Mouse (Mus musculus) adrenal gland, adult 2 months (tissue): ENCODE measurements at regions not wholly inside any gene's neighbourhood (a gene's known extent, or its start where the extent isn't known, plus 50 kb on each side); places are given as distances from the start of the nearest gene placed in this dataset.

Experiments
- DNase-seq: peaks from one replicate; pipeline ENCODE4 v3.0.0; 2021

- no peak for DNase-seq
Measured at GRCm38 (mm10) chr4:10604513-10604912, 269.8 kb upstream of the 2610301B20Rik start.

DNA sequence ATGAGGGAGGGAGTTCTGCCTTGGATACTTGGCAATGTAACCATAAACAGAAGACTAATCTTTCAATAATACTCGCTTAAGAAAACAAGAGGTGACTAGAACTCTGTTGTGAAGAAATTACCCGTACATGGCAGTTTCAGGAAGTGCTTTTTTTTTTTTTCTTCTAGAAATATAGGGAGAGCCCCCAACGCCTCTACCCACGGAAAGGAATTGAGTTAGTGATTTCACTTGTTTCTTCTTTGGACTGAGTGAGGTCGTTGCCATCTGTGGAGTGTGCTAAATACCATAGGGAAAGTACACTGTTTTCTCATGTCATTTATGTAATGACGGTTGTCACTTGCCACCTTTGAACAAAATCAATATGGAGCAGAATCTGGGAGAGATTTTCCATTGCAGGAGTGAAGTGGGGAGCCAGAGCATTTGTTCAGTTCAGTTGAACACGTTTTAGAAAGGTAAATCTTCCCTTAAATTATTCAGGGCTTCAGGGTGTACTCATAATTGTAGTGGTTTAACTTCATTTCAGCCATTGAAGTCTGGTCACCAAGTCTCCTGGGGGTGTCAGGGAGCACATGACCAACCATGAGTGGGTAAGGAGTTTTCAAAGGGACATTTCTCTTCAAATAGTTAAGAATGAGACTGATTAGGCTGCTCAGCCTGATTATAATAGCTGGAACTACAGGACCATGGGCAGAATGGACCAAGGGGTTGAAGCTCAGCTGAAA lies 266.3 kb upstream of the 2610301B20Rik start:
- DNase-seq = no peak

- no peak for DNase-seq
Measured at GRCm38 (mm10) chr4:10610784-10611183, 263.5 kb upstream of the 2610301B20Rik start.
